Mouse (Mus musculus) stomach, embryonic 16.5 days (tissue): ENCODE results near the gene Med16. TPM values are rescaled to one million over a fixed set of nuclear protein-coding genes. Genes with fewer than 3 reads are reported as not detected.
A peak's percentile ranks its signal among the peaks of the same experiment; 100 is the strongest.

ENCODE experiments used
- ATAC-seq: fragments of 200-750 bp; cut with Nextera tagmentation; 2 replicates; pipeline ENCODE4 v1.8.0; 2017; ENCODE audit warnings: moderate number of reproducible peaks, moderate TSS enrichment; ENCODE audit not compliant: insufficient read depth, low FRiP score
- H3K27ac ChIP-seq: fragments of 300-500 bp; sonication (generic); 2 replicates; pipeline ENCODE4 v1.5.1; 2014; ENCODE audit warnings: low read length
- H3K27me3 ChIP-seq: fragments of 300-500 bp; sonication (generic); 2 replicates; pipeline ENCODE4 v1.6.1; 2014; ENCODE audit warnings: low read length, control low read depth, mixed read lengths; ENCODE audit not compliant: control insufficient read depth, insufficient read depth
- H3K36me3 ChIP-seq: fragments of 300-500 bp; sonication (generic); 2 replicates; pipeline ENCODE4 v1.6.1; 2014; ENCODE audit warnings: low read length; ENCODE audit not compliant: control insufficient read depth, insufficient read depth
- H3K4me1 ChIP-seq: fragments of 300-500 bp; sonication (generic); 2 replicates; pipeline ENCODE4 v1.6.1; 2014; ENCODE audit warnings: low read length, control low read depth, mixed read lengths; ENCODE audit not compliant: control insufficient read depth, insufficient read depth
- H3K4me2 ChIP-seq: fragments of 300-500 bp; sonication (generic); 2 replicates; pipeline ENCODE4 v1.6.1; 2014; ENCODE audit warnings: low read depth, low read length, mixed read lengths
- H3K4me3 ChIP-seq: fragments of 300-500 bp; sonication (generic); replicated peaks from 2 replicates; pipeline ENCODE4 v1.5.1; 2014; ENCODE audit warnings: mild to moderate bottlenecking, low read length
- H3K9ac ChIP-seq: fragments of 300-500 bp; sonication (generic); 2 replicates; pipeline ENCODE4 v1.6.1; 2014; ENCODE audit warnings: low read length
- H3K9me3 ChIP-seq: fragments of 300-500 bp; sonication (generic); replicated peaks from 2 replicates; pipeline ENCODE4 v1.6.1; 2016; ENCODE audit warnings: low read length, control low read depth; ENCODE audit not compliant: control insufficient read depth
- WGBS: fragments of 180-500 bp; shearing (Covaris S2); extraction: QIAGEN DNeasy Blood & Tissue Kit; methylation state at CpG from one replicate; pipeline ENCODE4 v1.1.7; 2014; 5-methylcytosine and 5-hydroxymethylcytosine counted together
- polyA plus RNA-seq: library from polyadenylated mRNA; unstranded; fragments of >200 nt; fragmentation: Nextera tagmentation; extraction: Ambion mirVana; gene quantifications from 2 replicates; pipeline ENCODE4 v1.2.1, GENCODE M21; 2015

Gene Med16
- polyA plus RNA-seq, 1 experiment from 2014 or later, result 39.6 TPM

DNA sequence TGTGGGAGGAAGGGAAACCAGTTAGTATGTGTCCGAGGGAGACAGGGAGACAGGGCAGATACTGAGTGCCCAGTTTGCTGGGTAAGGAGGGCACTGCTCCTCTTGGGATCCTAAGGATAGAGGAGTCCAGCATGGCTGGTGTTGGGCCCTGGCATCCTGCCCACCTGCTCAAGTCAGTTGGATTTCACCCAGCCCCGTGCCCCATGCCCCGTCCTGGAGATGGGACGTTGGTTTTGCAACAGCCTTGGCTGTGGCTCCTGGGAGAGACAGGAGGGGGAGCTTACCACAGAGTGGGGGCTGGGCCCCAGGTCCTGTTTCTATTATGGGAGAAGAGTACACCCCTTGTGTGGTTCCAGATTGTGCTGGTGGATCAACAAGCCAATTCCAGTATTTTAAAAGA is 24.3 kb downstream of the Med16 start:
- H3K4me1 ChIP-seq, result no peaks in the 10 kb centered on the region
- WGBS, result 58% methylated on average over 4 of the region's 4 CpGs
- H3K4me2 ChIP-seq, result no peak overlapping the region
- H3K4me3 ChIP-seq, result no peak overlapping the region
- no peaks in the 10 kb centered on the region for H3K27me3 ChIP-seq
- no peak for ATAC-seq
- no peak overlapping the region for H3K27ac ChIP-seq
- no peaks in the 10 kb centered on the region for H3K36me3 ChIP-seq
- H3K9ac ChIP-seq, result no peak overlapping the region
- H3K9me3 ChIP-seq, result no peaks in the 10 kb centered on the region

DNA sequence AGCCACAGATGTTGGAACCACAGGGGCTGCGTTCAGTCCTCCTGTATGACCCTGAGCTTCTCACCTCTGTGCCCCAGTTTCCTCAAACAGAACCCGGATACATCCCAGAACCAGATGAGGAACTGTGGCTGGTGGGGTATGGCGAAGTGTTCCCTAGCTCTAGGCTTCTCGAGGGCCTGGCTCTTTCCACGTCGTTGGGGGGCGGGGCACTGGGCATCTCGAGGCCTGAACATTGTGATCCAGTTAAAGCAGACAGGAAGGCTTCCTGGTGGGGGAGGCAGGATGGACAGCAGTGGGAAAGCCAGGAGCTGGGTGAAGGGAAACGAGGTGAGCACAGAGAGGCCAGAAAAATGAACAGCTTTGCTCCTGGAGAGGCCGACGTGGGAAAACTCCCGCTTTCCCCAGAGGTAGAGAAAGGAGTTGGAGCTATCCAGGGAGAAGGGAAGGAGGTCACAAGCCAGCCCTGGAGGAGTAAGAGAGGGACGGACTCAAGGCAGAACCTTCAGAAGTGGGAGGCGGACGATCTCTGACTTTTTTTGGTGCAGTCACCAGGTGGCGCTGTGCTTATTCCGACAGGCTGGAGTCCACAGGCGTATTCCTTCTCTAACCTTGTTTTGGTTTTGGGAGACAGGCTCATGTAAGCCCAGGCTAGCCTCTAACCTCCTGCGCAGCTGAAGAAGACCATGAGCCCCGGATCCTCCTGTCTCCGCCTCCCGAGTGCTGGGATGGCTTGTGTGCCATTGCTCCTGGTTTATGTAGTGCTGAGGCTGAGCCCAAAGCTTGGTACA is 25.2 kb downstream of the Med16 start:
- 19% methylated on average over 22 of the region's 22 CpGs for WGBS
- no peak overlapping the region for H3K4me2 ChIP-seq
- H3K9me3 ChIP-seq, result no peaks in the 10 kb centered on the region
- no peak overlapping the region for H3K4me3 ChIP-seq
- H3K9ac ChIP-seq, result peak overlapping the region; percentile 8; the same call in 1 of the 2 replicates
- H3K27me3 ChIP-seq, result no peaks in the 10 kb centered on the region
- no peaks in the 10 kb centered on the region for H3K4me1 ChIP-seq
- 0 out of 2 replicates have a peak, but pooled peaks have one; percentile 26 for ATAC-seq
- no peak overlapping the region for H3K27ac ChIP-seq
- H3K36me3 ChIP-seq, result no peaks in the 10 kb centered on the region

DNA sequence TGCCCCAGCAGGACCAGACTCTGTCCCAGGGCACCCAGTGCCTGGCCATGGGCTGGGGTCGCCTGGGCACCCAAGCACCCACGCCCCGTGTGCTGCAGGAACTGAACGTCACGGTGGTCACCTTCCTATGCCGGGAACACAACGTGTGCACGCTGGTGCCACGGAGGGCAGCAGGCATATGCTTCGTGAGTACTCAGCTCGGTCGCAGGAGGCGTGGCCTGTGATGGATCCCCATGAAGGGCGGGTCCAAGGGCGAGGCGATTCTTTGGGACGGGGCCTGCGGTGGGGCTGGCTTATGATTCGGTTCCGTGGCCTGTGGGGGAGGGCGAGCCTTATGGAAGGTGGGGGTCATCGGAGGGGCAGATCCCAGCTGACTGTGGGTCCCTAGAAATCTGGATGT is 26.7 kb downstream of the Med16 start:
- ATAC-seq, result peak; percentile 57; the same call in 1 of the 2 replicates
- 7% methylated on average over 22 of the region's 22 CpGs for WGBS
- Histone ChIP-seq H3K4me3 (no peak overlapping the region), H3K4me2 (peak overlapping the region; percentile 37), H3K36me3 (no peaks in the 10 kb centered on the region), H3K27me3 (no peaks in the 10 kb centered on the region), H3K4me1 (no peaks in the 10 kb centered on the region), H3K27ac (no peak overlapping the region), H3K9ac (peak overlapping the region; percentile 54; the same call in 1 of the 2 replicates), H3K9me3 (no peaks in the 10 kb centered on the region)

DNA sequence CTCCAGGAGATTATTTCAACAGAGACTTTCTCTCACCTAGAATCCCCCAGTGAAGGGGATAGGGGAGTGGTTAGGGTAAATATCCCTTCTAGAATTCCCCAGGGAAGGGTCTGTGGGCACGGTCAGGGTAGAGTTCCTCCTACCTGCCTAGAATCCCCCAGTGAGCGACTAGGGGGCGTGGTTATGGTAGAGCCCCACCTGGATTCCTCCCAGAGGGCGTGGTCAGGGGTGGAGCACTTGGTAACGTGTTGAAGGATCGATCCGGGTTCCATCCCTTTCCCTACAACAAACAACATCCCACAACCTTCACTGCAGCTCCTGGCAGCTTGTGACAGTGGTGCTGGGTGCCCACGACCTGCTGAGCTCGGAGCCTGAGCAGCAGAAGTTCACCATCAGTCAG is 28.0 kb downstream of the Med16 start:
- H3K4me2 ChIP-seq, result peak overlapping the region; percentile 31; the same call in 1 of the 2 replicates
- H3K9me3 ChIP-seq, result no peaks in the 10 kb centered on the region
- H3K9ac ChIP-seq, result no peak overlapping the region
- no peaks in the 10 kb centered on the region for H3K36me3 ChIP-seq
- no peaks in the 10 kb centered on the region for H3K4me1 ChIP-seq
- ATAC-seq, result no peak
- no peak overlapping the region for H3K27ac ChIP-seq
- WGBS, result 14% methylated on average over 9 of the region's 9 CpGs
- H3K27me3 ChIP-seq, result no peaks in the 10 kb centered on the region
- H3K4me3 ChIP-seq, result 0 out of 2 replicates have a peak overlapping the region, but pooled peaks have one; percentile 7

DNA sequence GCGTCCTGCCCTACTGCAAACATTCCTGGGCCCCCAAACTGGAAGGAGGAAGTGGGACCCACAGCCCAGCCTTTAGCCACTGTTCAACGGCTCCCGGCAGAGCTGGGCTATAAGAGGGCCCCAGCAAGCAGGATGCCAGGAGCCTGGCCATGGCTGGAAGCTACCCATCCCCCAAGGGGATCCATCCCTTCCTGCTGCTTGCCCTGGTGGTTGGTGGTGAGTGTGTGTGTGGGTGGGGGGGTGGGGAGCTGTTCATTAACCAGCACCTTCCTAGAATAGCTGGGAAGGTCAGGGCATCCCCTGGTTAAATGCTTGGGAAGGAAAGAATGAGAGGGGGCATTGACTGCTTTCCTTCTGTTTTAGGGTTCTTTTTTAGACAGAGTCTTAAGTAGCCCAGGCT is 29.2 kb downstream of the Med16 start:
- 19% methylated on average over 3 of the region's 3 CpGs for WGBS
- H3K4me3 ChIP-seq, result no peak overlapping the region
- no peaks in the 10 kb centered on the region for H3K9me3 ChIP-seq
- no peak for ATAC-seq
- peaks cover 3% of the 10 kb centered on the region; the same call in 1 of the 2 replicates for H3K4me1 ChIP-seq
- H3K27ac ChIP-seq, result no peak overlapping the region
- no peak overlapping the region for H3K9ac ChIP-seq
- H3K4me2 ChIP-seq, result no peak overlapping the region
- H3K36me3 ChIP-seq, result no peaks in the 10 kb centered on the region
- H3K27me3 ChIP-seq, result no peaks in the 10 kb centered on the region

DNA sequence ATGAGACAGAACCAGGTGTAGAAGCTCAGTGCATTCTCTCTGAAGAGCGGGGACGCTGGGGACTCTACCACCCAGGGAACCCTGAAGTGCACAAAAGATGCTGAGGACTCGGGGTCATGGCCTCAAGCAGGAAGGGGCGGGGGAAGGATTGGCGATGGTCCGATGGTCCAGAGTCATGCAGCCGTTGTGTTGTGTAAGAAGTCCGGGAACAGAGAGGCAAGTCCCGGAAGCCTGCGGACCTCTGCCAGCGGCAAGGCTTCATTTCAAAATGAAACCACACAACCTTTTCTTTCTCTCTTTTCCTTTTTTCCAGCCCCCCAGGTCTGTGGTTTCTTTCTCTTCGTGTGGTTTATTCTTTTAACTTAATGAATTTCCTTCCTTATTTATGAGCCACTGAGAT is 31.0 kb downstream of the Med16 start:
- H3K27me3 ChIP-seq, result no peaks in the 10 kb centered on the region
- no peaks in the 10 kb centered on the region for H3K36me3 ChIP-seq
- H3K4me3 ChIP-seq, result no peak overlapping the region
- ATAC-seq, result no peak
- H3K9ac ChIP-seq, result no peak overlapping the region
- WGBS, result 55% methylated on average over 12 of the region's 12 CpGs
- no peak overlapping the region for H3K4me2 ChIP-seq
- no peak overlapping the region for H3K27ac ChIP-seq
- H3K4me1 ChIP-seq, result peaks cover 8% of the 10 kb centered on the region
- no peaks in the 10 kb centered on the region for H3K9me3 ChIP-seq

DNA sequence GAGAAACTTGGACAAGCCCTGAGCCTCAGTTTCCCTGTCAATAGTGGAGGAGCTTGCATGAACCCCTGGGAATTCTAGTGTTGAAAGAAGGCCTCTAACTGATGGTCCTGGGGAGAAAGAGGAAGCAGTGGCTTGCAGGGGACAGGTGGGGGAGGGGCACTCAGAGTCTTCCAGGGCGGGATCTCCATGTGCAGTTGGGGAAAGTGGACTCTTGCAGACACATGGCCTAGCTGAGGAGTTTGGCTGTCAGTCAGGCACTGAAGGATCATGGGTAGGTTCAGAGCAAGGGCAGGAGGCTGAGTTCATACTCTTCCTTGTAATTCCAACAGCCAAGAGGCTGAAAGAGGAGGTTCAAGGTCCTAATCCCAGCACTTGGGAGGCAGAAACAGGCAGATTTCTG is 31.5 kb downstream of the Med16 start:
- Histone ChIP-seq H3K9me3 (no peaks in the 10 kb centered on the region), H3K27ac (no peak overlapping the region), H3K4me1 (peaks cover 8% of the 10 kb centered on the region), H3K4me2 (no peak overlapping the region), H3K9ac (no peak overlapping the region), H3K36me3 (no peaks in the 10 kb centered on the region), H3K4me3 (no peak overlapping the region), H3K27me3 (no peaks in the 10 kb centered on the region)
- WGBS, result 36% methylated on average over 1 of the region's 1 CpGs
- ATAC-seq, result no peak

DNA sequence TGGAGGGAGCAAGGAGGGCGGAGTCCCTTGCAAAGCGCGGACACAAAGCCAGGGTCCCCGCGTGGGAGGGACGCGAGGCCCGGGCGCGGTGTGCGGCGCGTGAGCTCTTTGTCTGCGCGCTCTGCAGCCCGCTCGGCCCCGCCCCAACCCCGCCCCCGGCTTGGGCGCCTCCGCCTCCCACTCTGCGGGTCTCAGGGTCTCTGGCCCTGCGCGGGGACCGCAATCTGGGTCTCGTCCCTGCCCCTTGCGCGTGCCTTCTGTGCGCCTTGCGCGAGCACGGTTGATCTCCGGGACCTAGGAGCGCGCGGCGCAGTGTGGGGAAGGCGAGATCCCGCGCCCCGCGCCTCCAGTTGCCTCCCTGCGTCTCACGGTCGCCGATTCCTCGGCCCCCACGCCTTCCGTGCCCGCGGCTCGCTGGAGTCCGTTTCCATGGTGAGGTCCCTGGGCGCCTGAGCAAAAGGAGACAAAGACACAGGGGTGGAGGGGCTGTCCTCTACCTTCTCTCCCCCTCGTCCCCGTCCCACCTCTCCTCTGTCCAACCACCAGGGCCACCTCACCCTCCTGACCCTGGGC is 34.3 kb downstream of the Med16 start, which contains the start of the genes Prtn3 and Plppr3:
Prtn3 (plus strand) TSS at position 187 of the 573 bp plus-strand sequence.
Plppr3 (minus strand) TSS at position 345 of the 573 bp plus-strand sequence.
- H3K27me3 ChIP-seq, result no peaks in the 10 kb centered on the region
- peak; percentile 76 for ATAC-seq
- H3K36me3 ChIP-seq, result no peaks in the 10 kb centered on the region
- H3K4me1 ChIP-seq, result peaks cover 8% of the 10 kb centered on the region
- H3K4me2 ChIP-seq, result peak within 1 kb of the TSS; percentile 99
- H3K9me3 ChIP-seq, result no peaks in the 10 kb centered on the region
- H3K9ac ChIP-seq, result peak within 1 kb of the TSS; percentile 85
- WGBS, result under 1% methylated on average over 56 of the region's 57 CpGs
- 0 out of 2 replicates have a peak within 1 kb of the TSS, but pooled peaks have one; percentile 16 for H3K27ac ChIP-seq
- peak within 1 kb of the TSS; percentile 67 for H3K4me3 ChIP-seq

DNA sequence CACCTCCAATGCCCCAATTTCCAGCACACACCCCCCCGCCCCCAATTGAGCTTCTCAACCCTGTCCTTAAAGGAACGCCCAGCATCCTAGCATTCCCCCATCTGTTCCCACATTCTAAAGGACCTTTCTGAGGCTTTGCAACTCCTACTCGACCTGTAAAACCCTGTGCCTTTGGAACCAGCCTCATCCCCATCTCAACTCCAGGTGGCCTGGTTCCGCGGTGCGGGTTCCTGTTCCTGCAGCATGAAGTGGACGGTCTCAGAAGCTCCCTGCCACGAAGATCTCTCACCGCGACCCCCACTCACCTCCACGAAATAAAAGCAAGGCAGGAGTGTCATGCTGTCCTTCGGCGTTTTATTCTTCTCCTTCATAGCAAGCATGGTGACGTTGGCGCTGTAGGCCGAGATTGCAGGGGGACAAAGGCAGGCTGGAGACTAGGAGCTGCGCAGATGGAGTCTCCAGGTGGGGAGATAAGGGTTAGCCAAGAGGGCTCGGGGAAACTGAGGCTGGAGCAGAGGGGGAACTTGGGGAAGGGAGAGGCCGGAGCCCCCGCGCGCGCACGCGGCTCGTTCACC is 34.9 kb downstream of the Med16 start:
- H3K27ac ChIP-seq, result 0 out of 2 replicates have a peak overlapping the region, but pooled peaks have one; percentile 16
- H3K9me3 ChIP-seq, result no peaks in the 10 kb centered on the region
- H3K4me2 ChIP-seq, result peak overlapping the region; percentile 99
- no peaks in the 10 kb centered on the region for H3K36me3 ChIP-seq
- no peaks in the 10 kb centered on the region for H3K27me3 ChIP-seq
- H3K4me1 ChIP-seq, result peaks cover 8% of the 10 kb centered on the region
- H3K4me3 ChIP-seq, result peak overlapping the region; percentile 67
- peak overlapping the region; percentile 85 for H3K9ac ChIP-seq
- ATAC-seq, result no peak
- WGBS, result 2% methylated on average over 26 of the region's 26 CpGs
